13 mouse cellular contexts compared by ENCODE assay signal in genomic region chr16:24949265-24949664, GRCm38 (mm10).
"Had no signal": no experiment of that assay in that cellular context is flagged by ENCODE, and none has a peak within 500 bp of the region (broad histone marks: within the 10 kb centered on the region; RNA-seq: fewer than 3 reads in every experiment).

No protein-coding gene starts in this region.

- H3K9me3 ChIP-seq: neural tube, embryonic 12.5 days; stomach, embryonic 15.5 days had no signal

- H3K4me3 ChIP-seq: layer of hippocampus, adult 2 months; neural tube, embryonic 12.5 days; stomach, embryonic 15.5 days had no signal

- H3K36me3 ChIP-seq: neural tube, embryonic 12.5 days; stomach, embryonic 15.5 days had no signal

- H3K27ac ChIP-seq: layer of hippocampus, adult 2 months; liver, embryonic 14.5 days; neural tube, embryonic 12.5 days; stomach, embryonic 15.5 days had no signal

- H3K27me3 ChIP-seq: neural tube, embryonic 12.5 days; stomach, embryonic 15.5 days had no signal

- H3K4me2 ChIP-seq: neural tube, embryonic 12.5 days; stomach, embryonic 15.5 days had no signal

- DNase-seq: kidney, adult 18-20 months; kidney, postnatal 10 days; kidney, postnatal 4 days; left cerebral cortex, postnatal 4 days; lung, adult 18-20 months; midbrain, embryonic 14.5 days; right cerebral cortex, postnatal 4 days; spleen, adult 18-20 months; thymus, postnatal 4 days had no signal

- H3K4me1 ChIP-seq: stomach, embryonic 15.5 days had no signal

- H3K9ac ChIP-seq: liver, embryonic 14.5 days; neural tube, embryonic 12.5 days; stomach, embryonic 15.5 days had no signal
